Mouse (Mus musculus) cerebellum, adult 9-10 months (tissue): ENCODE data around the gene Klhdc9.
"Not testable (repeated sequence)": the region's sequence is repeated elsewhere in the genome, so short reads cannot be mapped to it uniquely, and the experiment has no call there.

Experiments used
- DNase-seq: peaks from one replicate; pipeline ENCODE4 v3.0.0; 2022

The Klhdc9 gene

GRCm38 (mm10) chr1:171355812-171356340 is 4.7 kb downstream of the Klhdc9 start:
- no peak for DNase-seq

DNA sequence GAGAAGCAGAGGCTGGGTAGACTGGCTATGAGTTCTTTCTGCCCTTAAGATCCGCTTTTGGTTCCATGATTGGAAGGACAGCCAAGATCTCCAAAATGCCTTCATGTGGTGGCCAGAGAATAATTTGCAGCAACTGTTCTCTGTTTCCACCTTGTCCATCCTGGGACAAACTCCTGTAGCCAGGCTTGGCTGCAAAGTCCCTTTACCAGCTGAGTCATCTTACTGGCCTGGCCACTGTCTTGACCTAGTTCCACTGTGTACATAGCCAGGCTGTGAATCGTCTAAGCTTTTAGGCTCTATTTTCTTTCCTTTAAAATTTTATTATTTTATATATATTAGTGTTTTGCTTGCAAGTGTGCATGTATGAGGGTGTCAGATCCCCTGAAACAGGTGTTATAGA is 11.4 kb downstream of the Klhdc9 start:
- no peak for DNase-seq

DNA sequence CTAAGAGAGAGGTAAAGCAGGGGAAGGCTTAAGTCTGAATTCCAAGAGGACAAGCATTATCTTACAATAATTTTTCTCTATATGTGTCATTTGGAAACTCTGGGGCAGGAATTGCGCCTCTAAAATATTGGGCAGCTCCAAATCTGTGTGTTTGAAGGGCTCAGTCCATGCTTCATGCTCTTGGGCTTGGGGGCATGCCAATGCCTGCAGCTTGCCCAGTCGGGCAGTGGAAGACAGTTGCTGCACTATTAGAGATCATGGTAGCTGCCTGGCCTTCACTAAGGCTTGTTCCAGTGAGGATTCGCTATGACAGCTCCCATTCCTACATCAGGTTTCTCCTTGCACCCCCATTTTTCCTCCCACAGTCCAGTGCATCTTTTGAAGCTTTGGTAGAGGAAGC is 11.9 kb downstream of the Klhdc9 start:
- DNase-seq: no peak

GRCm38 (mm10) chr1:171346095-171346450 is 14.5 kb downstream of the Klhdc9 start:
- DNase-seq: no peak

DNA sequence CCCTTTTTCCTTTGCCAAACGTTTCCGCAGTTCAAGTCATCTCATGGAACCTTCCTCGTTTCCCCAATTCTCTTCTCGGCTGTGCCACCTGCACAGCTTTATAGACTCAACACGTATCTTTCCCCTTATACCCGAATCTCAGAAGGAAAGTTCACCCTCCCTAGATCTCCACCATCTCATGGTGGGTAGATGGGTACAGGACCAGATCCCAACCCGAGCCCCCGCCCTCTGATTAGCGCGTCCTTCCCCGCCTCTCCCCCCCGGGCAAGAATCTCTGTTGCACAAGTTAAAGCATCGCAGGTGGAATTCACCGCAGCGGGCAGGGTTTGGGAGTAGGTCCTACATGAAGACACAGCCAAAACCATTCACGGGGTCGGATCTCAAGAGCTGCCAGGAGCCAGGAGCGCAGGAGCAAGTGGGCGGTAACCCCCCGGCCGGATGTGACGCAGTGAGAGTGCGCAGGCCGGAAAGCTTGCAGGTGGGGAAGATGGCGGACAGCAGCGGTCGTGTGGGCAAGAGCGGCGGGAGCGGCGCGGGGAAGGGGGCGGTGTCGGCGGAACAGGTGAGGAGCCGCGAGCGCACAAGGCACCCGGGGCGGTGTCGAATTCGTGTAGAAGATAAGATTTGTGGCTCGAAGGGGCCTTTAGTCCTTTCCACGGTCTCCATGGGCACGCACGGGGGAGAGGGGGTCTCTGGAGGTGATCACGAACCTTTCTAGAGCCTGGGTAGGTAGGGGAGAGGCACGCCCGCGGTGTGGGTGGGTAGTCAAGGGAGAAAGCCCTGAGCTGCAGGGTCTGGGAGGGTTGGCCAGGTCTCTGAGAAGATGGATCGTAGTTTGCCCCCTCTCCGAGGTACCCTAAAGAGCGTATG is 15.1 kb downstream of the Klhdc9 start, which contains the start of the genes Nit1 and Pfdn2:
TSS of gene Nit1 (minus strand) at position 422 of the 870 bp plus-strand sequence.
TSS of gene Pfdn2 (plus strand) at position 446 of the 870 bp plus-strand sequence.
- DNase-seq: peak; percentile 87

GRCm38 (mm10) chr1:171344715-171345114 is 15.9 kb downstream of the Klhdc9 start:
- DNase-seq: peak; percentile 53

- peak; percentile 45 for DNase-seq
Observed at GRCm38 (mm10) chr1:171343922-171344677, 16.5 kb downstream of the Klhdc9 start.

GRCm38 (mm10) chr1:171342262-171343207 is 18.1 kb downstream of the Klhdc9 start:
- no peak for DNase-seq

DNA sequence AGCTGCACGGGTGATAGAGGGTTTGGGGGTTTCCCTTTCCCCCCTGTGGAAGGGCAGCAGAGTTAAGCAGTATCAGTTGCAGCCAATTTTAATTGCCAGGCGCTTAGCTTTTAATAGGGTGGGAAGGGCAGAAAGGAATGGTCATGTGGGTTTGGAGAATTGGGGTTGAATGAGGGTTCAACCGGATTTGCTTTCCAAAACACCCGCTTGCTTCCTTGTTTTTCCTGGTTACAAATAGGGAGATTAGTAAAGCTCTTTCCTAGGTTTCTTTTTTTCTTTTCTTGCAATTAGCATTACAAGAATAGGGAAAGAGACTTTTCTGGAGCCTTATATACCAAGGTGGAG is 30.4 kb downstream of the Klhdc9 start:
- peak; percentile 42 for DNase-seq

- DNase-seq: peak; percentile 71
Observed at GRCm38 (mm10) chr1:171329433-171330215, 31.0 kb downstream of the Klhdc9 start.

DNA sequence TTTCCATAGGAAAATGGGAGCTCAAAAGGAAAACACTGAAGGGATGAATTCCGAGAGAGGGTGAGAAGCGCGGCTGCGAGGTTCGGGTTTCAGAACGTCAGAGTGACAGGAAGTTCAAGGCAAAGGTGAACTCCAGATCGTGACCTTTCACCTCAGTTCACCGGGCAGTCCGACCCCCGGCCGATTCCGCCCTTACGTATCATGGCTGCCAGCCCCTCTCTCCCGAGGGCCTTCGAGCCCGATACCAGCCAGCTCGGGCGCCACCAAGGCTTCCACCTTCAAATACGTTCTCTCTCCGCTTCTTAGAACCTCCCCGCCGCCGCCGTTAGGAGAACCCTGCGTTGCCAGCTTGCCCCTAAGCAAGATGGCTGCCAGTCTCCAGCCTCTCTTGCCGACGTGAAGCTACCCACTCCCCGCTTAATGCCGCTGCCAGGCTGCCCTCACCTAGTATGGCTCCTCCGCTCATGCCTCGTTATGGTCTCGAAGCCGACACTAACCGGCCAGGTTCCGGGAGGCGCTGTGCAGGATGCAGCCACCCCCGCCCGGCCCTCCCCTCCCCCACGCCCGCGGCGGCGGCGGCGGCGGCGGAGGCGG is 31.7 kb downstream of the Klhdc9 start, which contains the start of gene Dedd:
TSS of gene Dedd (plus strand) at position 307 of the 594 bp plus-strand sequence.
- peak; percentile 94 for DNase-seq

DNA sequence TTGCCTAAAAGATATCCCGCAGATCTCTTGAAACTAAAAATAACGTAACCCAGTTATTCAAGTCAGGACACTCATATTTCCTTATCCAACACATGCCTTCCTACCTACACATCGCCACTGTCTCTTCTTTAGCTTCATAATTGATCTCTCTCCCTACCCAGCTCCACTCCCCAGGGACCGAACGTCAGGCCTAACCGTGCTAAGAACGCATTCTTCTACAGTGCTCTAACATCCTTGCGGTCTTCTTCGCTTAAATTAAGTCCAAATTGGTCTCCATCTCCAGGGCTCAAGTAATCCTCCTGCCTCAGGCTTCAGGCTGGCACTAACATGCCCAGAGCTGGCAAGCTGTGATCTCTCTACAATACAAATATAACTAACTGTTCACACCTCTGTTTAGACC is 32.4 kb downstream of the Klhdc9 start:
- DNase-seq: no peak

DNA sequence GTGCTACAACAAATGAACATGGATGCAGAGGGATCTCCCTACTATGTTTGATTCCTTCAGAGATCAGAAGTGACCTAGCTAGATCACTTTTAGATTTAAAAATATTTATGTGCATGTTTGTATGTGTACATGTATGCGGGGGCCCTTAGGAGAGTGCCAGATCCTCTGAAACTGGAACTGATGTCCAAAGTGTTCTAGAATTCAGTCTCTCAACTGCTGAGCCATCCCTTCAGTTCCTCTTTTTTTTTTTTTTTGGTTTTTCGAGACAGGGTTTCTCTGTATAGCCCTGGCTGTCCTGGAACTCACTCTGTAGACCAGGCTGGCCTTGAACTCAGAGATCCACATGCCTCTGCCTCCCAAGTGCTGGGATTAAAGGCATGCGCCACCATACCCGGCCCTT is 34.0 kb downstream of the Klhdc9 start:
- DNase-seq: not testable (repeated sequence)

GRCm38 (mm10) chr1:171325571-171325970 is 35.0 kb downstream of the Klhdc9 start:
- DNase-seq: no peak

- DNase-seq: no peak
Observed at GRCm38 (mm10) chr1:171322012-171322411, 38.6 kb downstream of the Klhdc9 start.

GRCm38 (mm10) chr1:171321415-171321814 is 39.2 kb downstream of the Klhdc9 start:
- DNase-seq: peak; percentile 50

DNA sequence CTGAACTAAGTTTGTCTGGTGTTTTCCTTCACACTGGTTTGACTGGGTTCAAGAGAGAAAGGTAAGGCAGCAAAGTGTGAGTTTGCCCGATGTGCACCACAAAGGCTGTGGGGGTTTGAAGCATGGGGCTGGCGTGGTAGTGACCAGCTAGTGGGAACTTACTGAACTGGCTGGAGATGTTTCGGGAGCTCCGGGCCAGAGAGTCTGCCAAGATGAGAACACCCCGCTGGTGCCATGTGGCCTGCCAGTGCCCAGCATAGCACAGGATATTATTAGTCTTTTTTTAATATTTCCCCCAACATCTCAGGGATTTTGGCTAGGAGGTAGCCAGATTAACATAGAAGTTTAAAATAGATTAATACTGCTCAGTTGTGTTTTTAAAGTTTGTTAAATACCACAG is 40.4 kb downstream of the Klhdc9 start:
- DNase-seq: peak; percentile 84

GRCm38 (mm10) chr1:171319748-171320147 is 40.9 kb downstream of the Klhdc9 start:
- DNase-seq: no peak

- no peak for DNase-seq
Observed at GRCm38 (mm10) chr1:171309321-171309720, 51.3 kb downstream of the Klhdc9 start.
